ENCODE assay signal across 12 mouse cellular contexts in genomic region chr7:34826255-34826909, GRCm38 (mm10). TPM values are rescaled to one million over a fixed set of nuclear protein-coding genes. Genes with fewer than 3 reads are reported as not detected.
DNase-seq lines count a peak whose midpoint lies in the region; ATAC-seq and TF ChIP-seq lines count a peak whose summit lies in the region.
"Had no signal": no experiment of that assay in that cellular context is flagged by ENCODE, and none has a peak within 500 bp of the region (broad histone marks: within the 10 kb centered on the region; RNA-seq: fewer than 3 reads in every experiment).

No protein-coding gene starts in this region.

- peak; percentile 54 for TF ChIP-seq CTCF in lung, embryonic 14.5 days (IDR thresholded peaks at IDR 0.05; ENCODE audit: low read depth)

- no peak overlapping the region for H3K4me3 ChIP-seq in lung, embryonic 14.5 days (ENCODE audit: low read depth, low read length)
- no peak overlapping the region for H3K4me3 ChIP-seq in midbrain, embryonic 14.5 days (replicated peaks; ENCODE audit: low read depth, low read length)
- H3K4me3 ChIP-seq: forebrain, embryonic 13.5 days; hindbrain, embryonic 13.5 days had no signal

- peak; percentile 37 for DNase-seq in embryo, embryonic 10 days (ENCODE audit: low spot score)
- DNase-seq in embryo, embryonic 9.5 days (ENCODE audit: extremely low spot score), result no peak
- peak; percentile 21 for DNase-seq in lung, embryonic 14.5 days
- no peak for DNase-seq in lung, postnatal 25 days (ENCODE audit: low spot score)
- DNase-seq in c-Kit-positive CD71-positive TER-119-positive erythroid progenitor cells, embryonic 14.5 days (ENCODE audit: low spot score), result peak; percentile 25
- DNase-seq in thymus, postnatal 14 days, result peak; percentile 47
- no peak for DNase-seq in adrenal gland, postnatal 4 days (ENCODE audit: low spot score in 2 of 2)
- no peak for DNase-seq in midbrain, embryonic 14.5 days
- DNase-seq: cerebellum, adult 18-20 months had no signal

- no peak overlapping the region for H3K9ac ChIP-seq in lung, embryonic 14.5 days
- no peak overlapping the region for H3K9ac ChIP-seq in midbrain, embryonic 14.5 days (replicated peaks; ENCODE audit: low read length)
- H3K9ac ChIP-seq: forebrain, embryonic 13.5 days; hindbrain, embryonic 13.5 days had no signal

- no peak overlapping the region for H3K27ac ChIP-seq in lung, embryonic 14.5 days (ENCODE audit: low read depth)
- H3K27ac ChIP-seq in midbrain, embryonic 14.5 days (replicated peaks; ENCODE audit: low read depth, low read length), result no peak overlapping the region
- H3K27ac ChIP-seq: forebrain, embryonic 13.5 days; hindbrain, embryonic 13.5 days had no signal

- no peaks in the 10 kb centered on the region for H3K36me3 ChIP-seq in lung, embryonic 14.5 days (ENCODE audit: insufficient read depth)
- H3K36me3 ChIP-seq in midbrain, embryonic 14.5 days (ENCODE audit: control insufficient read depth, insufficient read depth, low read length), result no peaks in the 10 kb centered on the region
- H3K36me3 ChIP-seq: hindbrain, embryonic 13.5 days had no signal

- no peak overlapping the region for H3K4me2 ChIP-seq in lung, embryonic 14.5 days
- no peak overlapping the region for H3K4me2 ChIP-seq in midbrain, embryonic 14.5 days (ENCODE audit: low read length)
- H3K4me2 ChIP-seq: forebrain, embryonic 13.5 days; hindbrain, embryonic 13.5 days; midbrain, embryonic 11.5 days had no signal

- WGBS in lung, embryonic 14.5 days, result 49% methylated on average over 3 of the region's 3 CpGs
- 34% methylated on average over 3 of the region's 3 CpGs for WGBS in midbrain, embryonic 14.5 days

- no peaks in the 10 kb centered on the region for H3K9me3 ChIP-seq in lung, embryonic 14.5 days (ENCODE audit: low read depth, low read length)
- H3K9me3 ChIP-seq in midbrain, embryonic 14.5 days (ENCODE audit: control insufficient read depth, low read length), result no peaks in the 10 kb centered on the region
- H3K9me3 ChIP-seq: forebrain, embryonic 13.5 days; hindbrain, embryonic 13.5 days had no signal

- H3K4me1 ChIP-seq in lung, embryonic 14.5 days (ENCODE audit: insufficient read depth), result no peaks in the 10 kb centered on the region
- H3K4me1 ChIP-seq in midbrain, embryonic 14.5 days (ENCODE audit: control insufficient read depth, insufficient read depth, low read length), result no peaks in the 10 kb centered on the region
- H3K4me1 ChIP-seq: forebrain, embryonic 13.5 days; hindbrain, embryonic 13.5 days had no signal

- no peak for ATAC-seq in lung, embryonic 14.5 days (ENCODE audit: insufficient read depth)
- ATAC-seq in midbrain, embryonic 14.5 days (ENCODE audit: low FRiP score, low TSS enrichment), result no peak
- ATAC-seq: forebrain, embryonic 13.5 days had no signal

- H3K27me3 ChIP-seq in lung, embryonic 14.5 days (ENCODE audit: insufficient read depth, low read length), result no peaks in the 10 kb centered on the region
- no peaks in the 10 kb centered on the region for H3K27me3 ChIP-seq in midbrain, embryonic 14.5 days (ENCODE audit: control insufficient read depth, insufficient read depth, low read length)
- H3K27me3 ChIP-seq: forebrain, embryonic 13.5 days had no signal

RNA-seq across cellular contexts. Expression of gene Chst8, which starts 13.9 kb away (rescaled TPM):
- polyA plus RNA-seq in lung, embryonic 14.5 days (2014; fragmentation: Nextera tagmentation; extraction: Ambion mirVana), result 2.8 and 3.6 TPM in 2 replicates
- 10 to 100 TPM in 1 of 2 experiments, 1 to 10 TPM in 1; 8.5 to 14.8 TPM for total RNA-seq in adrenal gland, postnatal 4 days (2021)
- 14.7 and 14.9 TPM in 2 replicates for polyA plus RNA-seq in midbrain, embryonic 14.5 days (2014; fragmentation: Nextera tagmentation; extraction: Ambion mirVana)

Comparison
In these comparisons a context has a peak if more than half of its experiments do, and no peak if none do; other contexts are left out.
1. DNase-seq: peak in embryo, embryonic 10 days (single experiment), lung, embryonic 14.5 days (single experiment), c-Kit-positive CD71-positive TER-119-positive erythroid progenitor cells, embryonic 14.5 days (single experiment) and thymus, postnatal 14 days (single experiment); none in embryo, embryonic 9.5 days (single experiment), lung, postnatal 25 days (single experiment), adrenal gland, postnatal 4 days (0 of 2) and midbrain, embryonic 14.5 days (single experiment).